26 mouse cellular contexts compared by ENCODE assay signal in genomic region chr3:145191972-145192371, GRCm38 (mm10).
A peak's percentile ranks its signal among the peaks of the same experiment; 100 is the strongest.
DNase-seq lines count a peak whose midpoint lies in the region; ATAC-seq and TF ChIP-seq lines count a peak whose summit lies in the region.
"Had no signal": no experiment of that assay in that cellular context is flagged by ENCODE, and none has a peak within 500 bp of the region (broad histone marks: within the 10 kb centered on the region; RNA-seq: fewer than 3 reads in every experiment).

No protein-coding gene starts in this region.

- no peak for TF ChIP-seq POLR2A in MEL (IDR thresholded peaks at IDR 0.05; ENCODE audit: control insufficient read depth in 1 of 2, insufficient read depth in 1 of 2, low read depth in 1 of 2, low read length in 2 of 2, poor library complexity in 1 of 2)

- H3K27ac ChIP-seq in MEL (ENCODE audit: control insufficient read depth, low read depth, low read length), result no peak overlapping the region
- H3K27ac ChIP-seq: embryonic facial prominence, embryonic 13.5 days; embryonic facial prominence, embryonic 15.5 days; forebrain, embryonic 10.5 days; forebrain, embryonic 12.5 days had no signal

- TF ChIP-seq EP300 in MEL (IDR thresholded peaks at IDR 0.05; ENCODE audit: low read depth in 1 of 2, low read length in 2 of 2), result no peak

- H3K4me1 ChIP-seq in MEL (ENCODE audit: control insufficient read depth in 1 of 2, insufficient read depth in 2 of 2, low read length in 2 of 2), result peaks cover 0 to 4% of the 10 kb centered on the region in 2 experiments; a peak in 1 of 4 replicates
- H3K4me1 ChIP-seq: embryonic facial prominence, embryonic 13.5 days; embryonic facial prominence, embryonic 15.5 days; forebrain, embryonic 10.5 days; forebrain, embryonic 12.5 days had no signal

- peak; percentile 49 for DNase-seq in A20 (ENCODE audit: low read depth, low spot score)
- DNase-seq in MEL (ENCODE audit: low read depth, low spot score), result peak; percentile 6
- DNase-seq in adrenal gland, adult (ENCODE audit: inconsistent age in 2 of 2, low spot score in 1 of 2), result no peak
- DNase-seq in gastrocnemius, adult 8-10 months (ENCODE audit: low spot score in 2 of 2), result no peak
- DNase-seq: adrenal gland, adult 8-10 months; adrenal gland, postnatal 14 days; adrenal gland, postnatal 36 days; cerebellum, adult 11-12 months; cerebellum, adult 2 months; cerebellum, adult 9-10 months; cerebellum, postnatal 10 days; cerebellum, postnatal 25 days; embryo, embryonic 11 days had no signal

- no peak for TF ChIP-seq RAD21 in MEL (IDR thresholded peaks at IDR 0.05; ENCODE audit: low read depth, low read length)

- no peaks in the 10 kb centered on the region for H3K36me3 ChIP-seq in MEL (ENCODE audit: control insufficient read depth in 1 of 2, insufficient read depth in 2 of 2, low read length in 2 of 2)
- H3K36me3 ChIP-seq: embryonic facial prominence, embryonic 13.5 days; embryonic facial prominence, embryonic 15.5 days; forebrain, embryonic 10.5 days; forebrain, embryonic 12.5 days; G1E had no signal

- H3K9me3 ChIP-seq in MEL (replicated peaks; ENCODE audit: insufficient read depth, low read length), result no peaks in the 10 kb centered on the region
- H3K9me3 ChIP-seq: embryonic facial prominence, embryonic 13.5 days; embryonic facial prominence, embryonic 15.5 days; forebrain, embryonic 10.5 days; forebrain, embryonic 12.5 days; G1E had no signal

- H3K9ac ChIP-seq in MEL (ENCODE audit: control insufficient read depth, low read depth, low read length, poor library complexity, severe bottlenecking), result no peak overlapping the region
- H3K9ac ChIP-seq: embryonic facial prominence, embryonic 13.5 days; embryonic facial prominence, embryonic 15.5 days; forebrain, embryonic 12.5 days had no signal

- ATAC-seq in granulocyte monocyte progenitor cell, adult 5-6 weeks (replicated peaks; ENCODE audit: poor library complexity, severe bottlenecking), result peak; percentile 83
- ATAC-seq in megakaryocyte progenitor cell, adult 5-6 weeks (replicated peaks; ENCODE audit: poor library complexity), result peak; percentile 76
- no peak for ATAC-seq in frontal cortex, adult (ENCODE audit: low TSS enrichment)
- ATAC-seq: activated CD4-positive, CD25-positive, alpha-beta regulatory T cell, adult 4 months; forebrain, embryonic 14.5 days; forebrain, embryonic 16.5 days; Patski had no signal

- no peak for TF ChIP-seq CTCF in MEL (IDR thresholded peaks at IDR 0.05 in 2 of 3, conservative IDR thresholded peaks at IDR 0.05 in 1 of 3; ENCODE audit: control insufficient read depth in 1 of 3, insufficient read depth in 1 of 3, low read depth in 2 of 3, low read length in 3 of 3, poor library complexity in 1 of 3, severe bottlenecking in 1 of 3)

- H3K27me3 ChIP-seq in MEL (ENCODE audit: control insufficient read depth in 1 of 2, insufficient read depth in 2 of 2, low read length in 2 of 2), result no peaks in the 10 kb centered on the region; a peak in 2 of 4 replicates
- H3K27me3 ChIP-seq: embryonic facial prominence, embryonic 13.5 days; embryonic facial prominence, embryonic 15.5 days; forebrain, embryonic 12.5 days had no signal

- no peak overlapping the region for H3K4me3 ChIP-seq in MEL (ENCODE audit: control insufficient read depth in 1 of 2, insufficient read depth in 1 of 2, low read depth in 2 of 2, low read length in 2 of 2)
- H3K4me3 ChIP-seq: embryonic facial prominence, embryonic 13.5 days; embryonic facial prominence, embryonic 15.5 days; erythroblast, embryonic 14.5 days; forebrain, embryonic 10.5 days; forebrain, embryonic 12.5 days had no signal

- no peaks in the 10 kb centered on the region for H3K79me2 ChIP-seq in MEL (ENCODE audit: control insufficient read depth, insufficient read depth, low read length, poor library complexity)

TF ChIP-seq in MEL, 35 proteins besides CTCF, POLR2A, EP300 and RAD21:
- no peak for TF ChIP-seq POLR2AphosphoS5 (IDR thresholded peaks at IDR 0.05; ENCODE audit: borderline replicate concordance, low read depth, low read length)
- TF ChIP-seq RCOR1 (IDR thresholded peaks at IDR 0.05; ENCODE audit: low read depth, low read length), result no peak
- TF ChIP-seq MAX (IDR thresholded peaks at IDR 0.05; ENCODE audit: low read length), result no peak
- no peak for TF ChIP-seq ETS1 (IDR thresholded peaks at IDR 0.05; ENCODE audit: low read depth, low read length)
- TF ChIP-seq CHD1 (IDR thresholded peaks at IDR 0.05; ENCODE audit: low read depth, low read length), result no peak
- TF ChIP-seq HCFC1 (IDR thresholded peaks at IDR 0.05; ENCODE audit: low read depth, low read length), result no peak
- no peak for TF ChIP-seq ELF1 (IDR thresholded peaks at IDR 0.05; ENCODE audit: low read depth, low read length)
- TF ChIP-seq GABPA (IDR thresholded peaks at IDR 0.05; ENCODE audit: low read depth, low read length), result no peak
TF ChIP-seq in MEL: peak in this region for 0.

Comparison
In these comparisons a context has a peak if more than half of its experiments do, and no peak if none do; other contexts are left out.
1. DNase-seq: peak in A20 (single experiment) and MEL (single experiment); none in adrenal gland, adult (0 of 2) and gastrocnemius, adult 8-10 months (0 of 2).